Mouse (Mus musculus): ENCODE measurements around the gene Adora2a.
"Not testable (repeated sequence)": the region's sequence is repeated elsewhere in the genome, so short reads cannot be mapped to it uniquely, and the experiment has no call there.

Gene Adora2a

GRCm38 (mm10) chr10:75316872-75316907 is at the start of gene Adora2a:
Gene Adora2a (plus strand): TSS chr10:75316877.
- in situ Hi-C loops (cut with MboI, MseI), result loop anchor here (25.0 kb wide), 1 partner anchor 471 kb away; the partner anchor contains the start of genes Gm20441, Gstt1 and Gstt3

DNA sequence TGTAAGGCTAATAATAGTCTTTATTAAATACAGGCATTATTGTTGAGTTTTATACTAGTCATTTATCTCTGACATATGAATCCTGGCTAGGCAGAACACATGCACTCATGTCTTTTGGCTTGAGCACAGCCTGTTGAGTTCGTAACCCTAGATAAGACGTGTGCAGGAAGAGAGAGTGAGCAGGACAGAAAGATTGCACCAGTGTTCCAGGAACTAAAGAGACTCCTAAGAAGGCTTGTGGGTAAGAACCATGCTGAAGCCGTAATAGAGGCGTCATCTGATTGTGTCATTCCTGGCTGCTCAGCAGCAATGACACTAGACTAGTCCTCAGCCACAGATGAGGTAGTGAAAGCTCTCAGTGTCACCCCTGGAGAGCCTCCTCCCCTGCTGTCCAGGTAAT is 43.7 kb upstream of the Adora2a start:
- in situ Hi-C loops (cut with MboI, MseI), result no loop called here

DNA sequence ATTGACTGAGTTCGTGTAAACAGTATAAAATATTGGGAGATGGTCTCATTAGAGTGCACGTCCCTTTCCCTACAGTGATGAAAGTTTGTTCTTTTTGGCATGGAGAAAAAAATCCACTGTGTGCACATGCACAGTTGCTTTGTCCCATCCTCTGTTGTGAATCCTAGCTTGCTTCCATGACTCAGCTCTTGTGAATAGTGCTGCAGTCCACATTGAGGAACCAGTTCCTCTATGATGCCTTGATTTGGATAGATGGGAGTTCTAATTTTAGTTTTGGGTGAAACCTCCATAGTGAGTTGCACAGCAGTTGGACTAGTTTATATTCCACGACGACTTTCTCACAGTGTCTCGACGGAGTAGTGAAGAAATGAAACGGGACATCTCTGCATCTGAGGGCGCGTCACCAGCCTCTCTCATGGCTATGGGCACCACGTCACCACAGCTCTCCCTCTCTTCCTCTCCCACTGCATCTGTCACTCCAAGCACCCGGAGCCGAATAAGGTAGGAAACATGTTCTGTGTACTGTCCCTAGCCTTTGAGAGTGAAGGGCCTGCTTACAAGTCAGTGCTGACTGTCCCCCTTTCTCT is 40.2 kb upstream of the Adora2a start:
- in situ Hi-C loops (cut with MboI, MseI), result no loop called here

- in situ Hi-C loops (cut with MboI, MseI), result no loop called here
These were observed 39.2 kb upstream of the Adora2a start for GRCm38 (mm10) chr10:75277501-75277900.

DNA sequence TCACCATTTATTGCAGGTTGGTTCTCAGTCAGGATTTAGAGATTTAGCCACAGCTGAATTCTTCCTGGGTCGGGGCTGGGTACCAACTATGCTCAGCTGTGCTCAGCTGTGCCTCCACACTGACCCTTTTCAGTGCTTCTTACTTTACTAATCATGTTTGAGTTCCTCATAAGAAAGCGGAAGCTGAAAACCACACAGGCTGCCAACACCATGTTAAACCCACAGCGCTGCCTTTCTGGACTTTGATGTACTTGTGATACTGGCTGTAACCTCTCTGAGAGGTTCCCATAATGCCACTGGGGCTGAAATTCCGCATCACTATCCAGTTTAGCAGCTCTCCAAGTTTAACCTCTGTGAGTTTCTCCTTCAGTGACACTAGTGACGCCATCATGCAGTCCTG is 34.0 kb upstream of the Adora2a start:
- in situ Hi-C loops (cut with MboI, MseI), result no loop called here

- in situ Hi-C loops (cut with MboI, MseI), result no loop called here
These were observed 32.9 kb upstream of the Adora2a start for GRCm38 (mm10) chr10:75283821-75284220.

GRCm38 (mm10) chr10:75288579-75288978 is 28.1 kb upstream of the Adora2a start:
- in situ Hi-C loops (cut with MboI, MseI), result loop anchor here (5.0 kb wide), 1 partner anchor 64 kb away; no protein-coding TSS in a partner anchor

- in situ Hi-C loops (cut with MboI, MseI), result loop anchor here (5.0 kb wide), 1 partner anchor 63 kb away; no protein-coding TSS in a partner anchor
These were observed 27.3 kb upstream of the Adora2a start for GRCm38 (mm10) chr10:75289392-75289791.

GRCm38 (mm10) chr10:75290650-75291049 is 26.0 kb upstream of the Adora2a start:
- in situ Hi-C loops (cut with MboI, MseI), result no loop called here

DNA sequence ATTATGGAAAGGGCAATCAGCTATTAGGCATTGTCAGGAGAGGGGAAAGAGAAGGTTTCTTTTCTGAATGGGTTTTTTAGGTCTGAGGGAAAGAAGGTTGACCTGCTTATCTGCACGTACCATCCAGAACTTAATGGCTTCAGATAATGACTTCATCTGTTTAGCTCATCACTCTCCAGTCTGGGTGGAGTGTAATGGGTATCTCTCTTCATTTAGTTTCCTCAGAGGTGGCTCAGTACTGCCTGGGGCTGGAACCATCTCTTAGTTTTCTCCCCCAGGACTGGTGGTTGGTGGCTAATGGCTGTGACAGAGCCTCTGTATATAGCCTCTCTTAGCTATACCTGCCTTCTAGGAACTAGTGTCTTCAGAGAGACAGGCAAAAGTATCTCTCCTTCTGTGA is 25.3 kb upstream of the Adora2a start:
- in situ Hi-C loops (cut with MboI, MseI), result no loop called here

GRCm38 (mm10) chr10:75292206-75292605 is 24.5 kb upstream of the Adora2a start:
- in situ Hi-C loops (cut with MboI, MseI), result not testable (repeated sequence)

GRCm38 (mm10) chr10:75293288-75293687 is 23.4 kb upstream of the Adora2a start:
- in situ Hi-C loops (cut with MboI, MseI), result no loop called here

- in situ Hi-C loops (cut with MboI, MseI), result no loop called here
These were observed 22.3 kb upstream of the Adora2a start for GRCm38 (mm10) chr10:75294362-75294761.

DNA sequence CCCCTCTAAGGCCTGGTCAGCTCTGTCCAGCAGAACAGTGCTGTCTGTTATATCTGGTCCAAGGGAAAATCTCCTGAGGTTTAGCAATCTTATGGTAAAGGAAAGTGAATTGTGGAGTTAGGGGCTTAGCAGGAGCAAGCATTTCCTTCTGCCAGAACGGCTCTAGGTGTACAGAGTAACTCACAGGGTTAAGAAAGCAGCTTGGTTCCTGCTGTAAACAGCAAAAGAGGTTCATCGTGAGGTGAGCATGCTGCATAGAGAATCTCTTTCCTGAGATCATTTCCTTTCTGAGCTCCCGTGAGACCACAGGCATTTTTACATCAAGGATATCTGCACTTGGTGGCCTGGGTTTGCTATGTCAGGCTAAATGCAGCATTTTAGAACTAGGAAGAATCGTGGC is 21.8 kb upstream of the Adora2a start:
- in situ Hi-C loops (cut with MboI, MseI), result loop anchor here (5.0 kb wide), 1 partner anchor 68 kb away; no protein-coding TSS in a partner anchor

DNA sequence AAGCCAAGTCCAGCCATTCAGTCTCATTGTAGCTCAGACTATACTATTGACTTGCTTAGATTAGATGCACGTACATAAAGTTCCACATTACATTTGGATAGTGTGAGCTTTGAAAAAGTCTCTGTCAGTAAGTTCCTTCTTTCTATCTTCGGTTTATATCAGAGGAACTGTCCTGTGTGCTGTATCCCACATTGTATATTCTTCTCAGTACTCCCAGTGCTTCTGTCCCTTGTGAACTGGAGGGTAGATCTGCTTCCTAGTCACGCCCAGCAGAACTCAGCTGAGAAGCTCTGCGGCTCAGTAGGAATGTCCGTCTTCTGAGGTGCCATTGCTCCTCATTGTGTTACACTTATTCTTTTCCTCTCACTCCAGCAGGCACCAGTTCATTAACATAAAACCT is 18.1 kb upstream of the Adora2a start:
- in situ Hi-C loops (cut with MboI, MseI), result loop anchor here (5.0 kb wide), 1 partner anchor 71 kb away; no protein-coding TSS in a partner anchor

GRCm38 (mm10) chr10:75299785-75300418 is 16.8 kb upstream of the Adora2a start:
- in situ Hi-C loops (cut with MboI, MseI), result loop anchor here (5.0 to 25.0 kb wide), 2 partner anchors 73 to 487 kb away; partner anchors contain the start of genes Gm20441, Gstt1 and Gstt3

- in situ Hi-C loops (cut with MboI, MseI), result loop anchor here (25.0 kb wide), 1 partner anchor 486 kb away; the partner anchor contains the start of genes Gm20441, Gstt1 and Gstt3
These were observed 15.4 kb upstream of the Adora2a start for GRCm38 (mm10) chr10:75301195-75301806.

DNA sequence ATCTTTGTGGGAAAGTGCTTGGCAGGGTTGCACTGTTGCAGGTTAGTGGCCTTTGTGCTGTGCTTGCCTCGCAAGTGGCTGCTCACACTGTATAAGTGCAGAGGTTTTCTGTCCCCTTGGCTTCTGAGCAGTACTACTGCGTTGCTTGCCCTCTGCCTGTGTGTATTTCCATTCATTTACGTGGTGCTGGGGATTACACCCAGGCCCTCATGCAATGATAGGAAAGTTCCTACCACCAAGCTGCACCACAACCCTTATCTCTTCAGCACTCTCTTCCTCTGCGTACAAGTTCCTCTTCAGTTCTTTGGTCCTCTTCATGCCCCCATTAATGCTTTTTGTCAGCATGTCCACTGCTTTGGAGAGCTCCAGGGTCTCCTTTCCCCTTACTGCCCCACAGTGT is 14.7 kb upstream of the Adora2a start:
- in situ Hi-C loops (cut with MboI, MseI), result loop anchor here (25.0 kb wide), 1 partner anchor 485 kb away; the partner anchor contains the start of genes Gm20441, Gstt1 and Gstt3

DNA sequence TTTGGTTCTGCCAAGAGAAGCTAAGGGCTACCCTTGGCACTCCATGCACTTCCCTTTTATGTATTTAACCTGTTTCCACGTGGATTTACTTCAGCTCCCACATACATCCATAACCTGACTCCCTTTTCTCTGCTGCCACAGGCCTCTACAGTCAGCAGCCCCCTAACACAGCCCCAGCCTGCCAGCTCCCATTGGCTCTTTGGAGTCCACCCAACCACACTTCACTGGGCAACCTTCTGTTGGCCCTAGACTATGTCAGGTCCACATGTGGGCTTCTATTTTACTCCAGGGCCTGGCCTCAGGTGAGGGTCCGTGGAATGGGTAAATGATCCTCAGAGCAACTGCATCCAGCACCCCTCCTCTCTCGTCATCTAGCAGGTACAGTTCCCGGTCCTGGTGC is 14.1 kb upstream of the Adora2a start:
- in situ Hi-C loops (cut with MboI, MseI), result loop anchor here (25.0 kb wide), 1 partner anchor 485 kb away; the partner anchor contains the start of genes Gm20441, Gstt1 and Gstt3

DNA sequence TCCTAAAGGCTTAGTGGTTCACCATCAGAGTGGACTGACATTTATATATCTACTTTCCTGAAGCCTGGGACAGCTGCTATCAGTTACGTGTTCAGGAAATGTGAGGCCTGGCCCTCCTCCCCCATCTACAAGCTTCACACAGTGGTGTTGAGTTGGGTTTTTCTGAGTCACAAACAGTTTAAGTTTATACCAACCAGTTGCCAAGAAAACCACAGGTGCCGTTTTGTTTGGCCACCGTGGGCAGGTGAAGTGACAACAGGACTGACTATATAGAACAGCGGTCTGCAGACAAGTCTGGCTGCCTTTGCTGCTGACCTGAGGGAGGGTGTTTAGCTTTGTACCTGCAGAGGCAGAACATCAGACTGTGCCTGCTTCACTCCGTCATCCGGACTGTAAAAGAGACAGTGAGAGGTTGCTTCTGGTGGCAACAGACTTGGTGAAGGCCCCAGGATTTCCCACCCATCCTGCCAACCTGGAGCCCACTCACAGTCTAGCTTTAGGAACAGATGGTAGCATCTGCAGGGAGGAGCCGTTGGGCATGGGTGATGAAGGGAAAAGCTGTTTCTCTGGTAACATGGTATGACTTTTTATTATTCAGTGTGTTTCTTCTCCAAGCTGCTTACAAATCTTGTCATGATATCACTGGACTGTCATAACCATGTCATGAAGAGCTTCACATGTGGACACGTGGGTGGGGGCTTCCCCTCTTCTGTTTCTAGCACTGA is 13.2 kb upstream of the Adora2a start:
- in situ Hi-C loops (cut with MboI, MseI), result loop anchor here (25.0 kb wide), 1 partner anchor 484 kb away; the partner anchor contains the start of genes Gm20441, Gstt1 and Gstt3

- in situ Hi-C loops (cut with MboI, MseI), result loop anchor here (25.0 kb wide), 1 partner anchor 483 kb away; the partner anchor contains the start of genes Gm20441, Gstt1 and Gstt3
These were observed 12.7 kb upstream of the Adora2a start for GRCm38 (mm10) chr10:75304049-75304405.

GRCm38 (mm10) chr10:75304413-75304812 is 12.3 kb upstream of the Adora2a start:
- in situ Hi-C loops (cut with MboI, MseI), result loop anchor here (25.0 kb wide), 1 partner anchor 483 kb away; the partner anchor contains the start of genes Gm20441, Gstt1 and Gstt3
